Mouse (Mus musculus): Measurements from ENCODE around the gene Misp. TPM values are rescaled to one million over a fixed set of nuclear protein-coding genes. Genes with fewer than 3 reads are reported as not detected.

The Misp gene
- 10.6 and 13.5 TPM in 2 replicates for polyA plus RNA-seq (2015; fragmentation: Nextera tagmentation; extraction: Ambion mirVana)

- no peaks in the 10 kb centered on the region for H3K36me3 ChIP-seq (ENCODE audit: control insufficient read depth, insufficient read depth, low read length)
- WGBS = 57% methylated on average over 11 of the region's 11 CpGs
- H3K9me3 ChIP-seq (ENCODE audit: control insufficient read depth, low read length) = no peaks in the 10 kb centered on the region
- no peaks in the 10 kb centered on the region for H3K27me3 ChIP-seq (ENCODE audit: control insufficient read depth, insufficient read depth, low read depth, low read length)
- H3K4me2 ChIP-seq (ENCODE audit: low read depth, low read length) = no peak within 1 kb of the TSS
- ATAC-seq (ENCODE audit: low read depth) = peak; percentile 47
- peak within 1 kb of the TSS; percentile 68 for H3K27ac ChIP-seq (ENCODE audit: low read length)
- no peak within 1 kb of the TSS for H3K4me3 ChIP-seq (ENCODE audit: low read length)
- H3K4me1 ChIP-seq (replicated peaks; ENCODE audit: control insufficient read depth, insufficient read depth, low read length) = peaks cover 6% of the 10 kb centered on the region; the same call in 1 of the 2 replicates
- H3K9ac ChIP-seq (ENCODE audit: low read length) = peak within 1 kb of the TSS; percentile 28; the same call in 1 of the 2 replicates
These were observed at the start of gene Misp for GRCm38 (mm10) chr10:79820782-79821181. Gene Misp, plus strand, starts transcription at chr10:79820989.

DNA sequence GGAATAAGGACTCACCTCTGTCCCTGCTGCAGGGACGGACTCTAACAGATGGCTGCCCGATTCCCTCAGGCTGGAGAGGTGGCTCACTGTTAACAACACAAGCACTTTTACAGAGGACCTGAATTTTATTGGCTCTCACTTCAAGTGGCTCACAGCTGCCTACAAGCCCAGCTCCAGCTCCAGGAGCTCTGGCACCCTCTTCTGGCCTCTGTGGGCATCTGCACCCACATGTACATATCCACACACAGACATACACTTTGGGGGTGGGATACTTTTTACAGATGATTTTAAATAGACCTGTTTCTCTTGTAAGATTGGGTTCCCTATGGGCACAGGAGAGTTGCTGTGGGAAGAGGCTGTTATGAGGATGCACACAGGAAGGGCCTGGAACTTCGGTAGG is 48.5 kb upstream of the Misp start:
- H3K4me3 ChIP-seq (ENCODE audit: low read length) = no peak overlapping the region
- H3K9me3 ChIP-seq (ENCODE audit: control insufficient read depth, low read length) = peaks cover 6% of the 10 kb centered on the region
- H3K27ac ChIP-seq (ENCODE audit: low read length) = no peak overlapping the region
- no peaks in the 10 kb centered on the region for H3K27me3 ChIP-seq (ENCODE audit: control insufficient read depth, insufficient read depth, low read depth, low read length)
- peaks cover 7% of the 10 kb centered on the region for H3K4me1 ChIP-seq (replicated peaks; ENCODE audit: control insufficient read depth, insufficient read depth, low read length)
- H3K36me3 ChIP-seq (ENCODE audit: control insufficient read depth, insufficient read depth, low read length) = no peaks in the 10 kb centered on the region; the same call in 1 of the 2 replicates
- H3K4me2 ChIP-seq (ENCODE audit: low read depth, low read length) = no peak overlapping the region
- WGBS = 94% methylated on average over 3 of the region's 3 CpGs
- no peak overlapping the region for H3K9ac ChIP-seq (ENCODE audit: low read length)
- ATAC-seq (ENCODE audit: low read depth) = no peak

- Histone ChIP-seq H3K27me3 (ENCODE audit: control insufficient read depth, insufficient read depth, low read depth, low read length) (no peaks in the 10 kb centered on the region), H3K36me3 (ENCODE audit: control insufficient read depth, insufficient read depth, low read length) (no peaks in the 10 kb centered on the region; the same call in 1 of the 2 replicates), H3K4me2 (ENCODE audit: low read depth, low read length) (no peak overlapping the region), H3K4me1 (replicated peaks; ENCODE audit: control insufficient read depth, insufficient read depth, low read length) (peaks cover 9% of the 10 kb centered on the region), H3K9me3 (ENCODE audit: control insufficient read depth, low read length) (peaks cover 6% of the 10 kb centered on the region), H3K9ac (ENCODE audit: low read length) (no peak overlapping the region), H3K27ac (ENCODE audit: low read length) (no peak overlapping the region), H3K4me3 (ENCODE audit: low read length) (no peak overlapping the region)
- ATAC-seq (ENCODE audit: low read depth) = no peak
- WGBS = 85% methylated on average over 2 of the region's 2 CpGs
These were observed 47.6 kb upstream of the Misp start for GRCm38 (mm10) chr10:79773208-79773607.

DNA sequence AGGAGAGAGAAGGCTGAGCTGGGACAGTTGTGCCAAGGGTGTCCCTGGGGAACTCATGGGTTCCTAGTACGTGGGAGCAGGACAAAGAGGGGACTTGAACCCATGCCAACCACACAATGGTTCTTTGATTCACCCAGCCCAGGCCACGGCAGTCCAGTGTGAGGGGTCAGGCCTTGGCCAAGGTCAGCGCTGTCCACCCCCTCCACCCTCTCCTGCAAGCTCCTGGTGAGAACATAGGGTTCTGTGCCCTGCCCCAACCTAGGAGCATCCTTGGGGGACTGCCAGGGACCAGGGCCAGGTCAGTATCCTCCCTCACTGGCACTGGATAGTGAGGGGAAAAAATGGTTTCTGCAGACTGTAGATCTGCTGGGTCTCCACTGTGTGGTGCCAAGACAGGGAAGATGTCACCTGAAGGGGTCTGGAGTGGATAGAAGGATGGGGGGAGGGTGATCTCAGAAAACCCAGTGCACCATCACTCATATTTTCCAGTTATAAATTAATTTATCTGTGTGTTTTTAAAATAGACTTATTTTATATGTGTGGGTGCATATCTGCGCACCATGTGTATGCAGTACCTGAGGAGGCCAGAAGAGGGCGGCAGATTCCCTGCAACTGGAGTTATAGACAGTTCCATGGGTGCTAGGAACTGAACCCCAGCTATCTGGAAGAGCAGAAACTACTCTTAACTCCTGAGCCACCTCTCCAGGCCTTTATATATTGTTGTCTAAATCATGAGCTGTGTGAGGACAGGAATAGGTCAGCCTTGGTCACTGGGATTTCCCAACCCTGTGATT is 46.1 kb upstream of the Misp start:
- Histone ChIP-seq H3K9ac (ENCODE audit: low read length) (no peak overlapping the region), H3K4me3 (ENCODE audit: low read length) (no peak overlapping the region), H3K36me3 (ENCODE audit: control insufficient read depth, insufficient read depth, low read length) (no peaks in the 10 kb centered on the region; the same call in 1 of the 2 replicates), H3K4me1 (replicated peaks; ENCODE audit: control insufficient read depth, insufficient read depth, low read length) (peaks cover 23% of the 10 kb centered on the region), H3K27me3 (ENCODE audit: control insufficient read depth, insufficient read depth, low read depth, low read length) (no peaks in the 10 kb centered on the region), H3K4me2 (ENCODE audit: low read depth, low read length) (no peak overlapping the region), H3K27ac (ENCODE audit: low read length) (no peak overlapping the region), H3K9me3 (ENCODE audit: control insufficient read depth, low read length) (peaks cover 6% of the 10 kb centered on the region)
- 62% methylated on average over 5 of the region's 5 CpGs for WGBS
- ATAC-seq (ENCODE audit: low read depth) = no peak

GRCm38 (mm10) chr10:79777103-79777531 is 43.7 kb upstream of the Misp start, which contains the start of gene Fstl3:
Gene Fstl3, plus strand, starts transcription at chr10:79777272.
- 2% methylated on average over 39 of the region's 39 CpGs for WGBS
- ATAC-seq (ENCODE audit: low read depth) = no peak
- H3K4me2 ChIP-seq (ENCODE audit: low read depth, low read length) = peak within 1 kb of the TSS; percentile 72

GRCm38 (mm10) chr10:79778006-79778405 is 42.8 kb upstream of the Misp start:
- Histone ChIP-seq H3K4me2 (ENCODE audit: low read depth, low read length) (peak overlapping the region; percentile 72), H3K9me3 (ENCODE audit: control insufficient read depth, low read length) (peaks cover 3% of the 10 kb centered on the region), H3K9ac (ENCODE audit: low read length) (peak overlapping the region; percentile 70), H3K27ac (ENCODE audit: low read length) (peak overlapping the region; percentile 79), H3K4me3 (ENCODE audit: low read length) (peak overlapping the region; percentile 57), H3K36me3 (ENCODE audit: control insufficient read depth, insufficient read depth, low read length) (no peaks in the 10 kb centered on the region; the same call in 1 of the 2 replicates), H3K27me3 (ENCODE audit: control insufficient read depth, insufficient read depth, low read depth, low read length) (no peaks in the 10 kb centered on the region; the same call in 1 of the 2 replicates), H3K4me1 (replicated peaks; ENCODE audit: control insufficient read depth, insufficient read depth, low read length) (peaks cover 33% of the 10 kb centered on the region)
- 5% methylated on average over 15 of the region's 15 CpGs for WGBS
- ATAC-seq (ENCODE audit: low read depth) = peak; percentile 39

More at GRCm38 (mm10) chr10:79777103-79777531, 43.7 kb upstream of the Misp start, which contains the start of gene Fstl3:
- Histone ChIP-seq H3K27ac (ENCODE audit: low read length) (peak within 1 kb of the TSS; percentile 79), H3K4me3 (ENCODE audit: low read length) (peak within 1 kb of the TSS; percentile 57), H3K9ac (ENCODE audit: low read length) (peak within 1 kb of the TSS; percentile 70), H3K9me3 (ENCODE audit: control insufficient read depth, low read length) (peaks cover 6% of the 10 kb centered on the region), H3K4me1 (replicated peaks; ENCODE audit: control insufficient read depth, insufficient read depth, low read length) (peaks cover 33% of the 10 kb centered on the region), H3K36me3 (ENCODE audit: control insufficient read depth, insufficient read depth, low read length) (no peaks in the 10 kb centered on the region; the same call in 1 of the 2 replicates), H3K27me3 (ENCODE audit: control insufficient read depth, insufficient read depth, low read depth, low read length) (no peaks in the 10 kb centered on the region; the same call in 1 of the 2 replicates)

GRCm38 (mm10) chr10:79779193-79779592 is 41.6 kb upstream of the Misp start:
- H3K4me1 ChIP-seq (replicated peaks; ENCODE audit: control insufficient read depth, insufficient read depth, low read length) = peaks cover 33% of the 10 kb centered on the region
- H3K36me3 ChIP-seq (ENCODE audit: control insufficient read depth, insufficient read depth, low read length) = no peaks in the 10 kb centered on the region; the same call in 1 of the 2 replicates
- 23% methylated on average over 2 of the region's 2 CpGs for WGBS
- no peak overlapping the region for H3K27ac ChIP-seq (ENCODE audit: low read length)
- no peaks in the 10 kb centered on the region; the same call in 1 of the 2 replicates for H3K27me3 ChIP-seq (ENCODE audit: control insufficient read depth, insufficient read depth, low read depth, low read length)
- no peak overlapping the region for H3K4me3 ChIP-seq (ENCODE audit: low read length)
- H3K4me2 ChIP-seq (ENCODE audit: low read depth, low read length) = no peak overlapping the region
- H3K9me3 ChIP-seq (ENCODE audit: control insufficient read depth, low read length) = peaks cover 3% of the 10 kb centered on the region
- H3K9ac ChIP-seq (ENCODE audit: low read length) = no peak overlapping the region; the same call in 1 of the 2 replicates
- no peak for ATAC-seq (ENCODE audit: low read depth)

GRCm38 (mm10) chr10:79779784-79780663 is 40.8 kb upstream of the Misp start:
- H3K9me3 ChIP-seq (ENCODE audit: control insufficient read depth, low read length) = peaks cover under 1% of the 10 kb centered on the region
- peak overlapping the region; percentile 55 for H3K9ac ChIP-seq (ENCODE audit: low read length)
- ATAC-seq (ENCODE audit: low read depth) = peak; percentile 89
- H3K27ac ChIP-seq (ENCODE audit: low read length) = peak overlapping the region; percentile 69
- H3K36me3 ChIP-seq (ENCODE audit: control insufficient read depth, insufficient read depth, low read length) = no peaks in the 10 kb centered on the region; the same call in 1 of the 2 replicates
- WGBS = 1% methylated on average over 54 of the region's 55 CpGs
- H3K4me3 ChIP-seq (ENCODE audit: low read length) = peak overlapping the region; percentile 56
- H3K4me1 ChIP-seq (replicated peaks; ENCODE audit: control insufficient read depth, insufficient read depth, low read length) = peaks cover 33% of the 10 kb centered on the region
- peak overlapping the region; percentile 92 for H3K4me2 ChIP-seq (ENCODE audit: low read depth, low read length)
- no peaks in the 10 kb centered on the region; the same call in 1 of the 2 replicates for H3K27me3 ChIP-seq (ENCODE audit: control insufficient read depth, insufficient read depth, low read depth, low read length)

All from lung, embryonic 16.5 days (tissue).